Mouse (Mus musculus): ENCODE results near the gene Ppm1a. TPM values are rescaled to one million over a fixed set of nuclear protein-coding genes. Genes with fewer than 3 reads are reported as not detected.

Gene Ppm1a
- 115 and 131 TPM in 2 replicates for total RNA-seq (2023)

DNA sequence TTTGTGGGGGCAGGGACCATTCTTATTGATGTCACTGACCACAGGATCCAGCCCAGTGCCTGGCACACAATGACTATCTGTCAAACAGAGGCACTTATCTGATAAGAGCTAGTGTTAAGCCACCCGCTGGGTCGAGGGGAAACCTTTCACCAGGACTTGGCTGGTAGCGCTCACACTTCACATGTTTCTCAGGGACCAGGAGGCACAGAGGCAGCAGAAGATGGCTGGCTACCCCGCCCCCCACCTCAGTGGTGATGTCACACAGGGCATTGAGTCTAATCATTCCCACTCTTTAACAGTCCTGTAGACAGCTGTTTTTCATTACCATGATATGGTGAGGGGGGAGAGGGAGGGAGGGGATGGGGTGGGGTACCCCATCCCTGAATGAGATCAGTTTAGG is at the start of gene Ppm1a:
Gene Ppm1a, plus strand, starts transcription at position 370 of the 400 bp plus-strand sequence.

Other genes with a start within 250 kb of the Ppm1a start
- 0.41 and 0.50 TPM in 2 replicates for gene Pcnx4, start 221.1 kb upstream of the Ppm1a start, total RNA-seq (2023)
- gene Gm4756, start 107.8 kb upstream of the Ppm1a start, total RNA-seq (2023) = 0.68 TPM in 1 of 2 replicates, not detected in the other
- gene Dhrs7, start 92.5 kb upstream of the Ppm1a start, total RNA-seq (2023) = 252 and 285 TPM in 2 replicates
- gene Six6, start 182.4 kb downstream of the Ppm1a start, total RNA-seq (2023) = not detected in 2 replicates
- not detected in 2 replicates for gene 4930447C04Rik, start 183.3 kb downstream of the Ppm1a start, total RNA-seq (2023)

All from neutrophil, adult 65 days (primary cell).